Mouse (Mus musculus) layer of hippocampus, postnatal 10 days (tissue): ENCODE data around the gene Lcn2. TPM values are rescaled to one million over a fixed set of nuclear protein-coding genes. Genes with fewer than 3 reads are reported as not detected.
A peak's percentile ranks its signal among the peaks of the same experiment; 100 is the strongest.

Experiments
- DNase-seq, 2 experiments: peaks; one replicate each; pipeline ENCODE4 v3.0.0; 2021; ENCODE audit warnings: low spot score in 2 of 2
- total RNA-seq, 2 experiments: library from RNA; stranded (reverse); gene quantifications; 2 replicates each; pipeline ENCODE4 v1.2.3; 2021

Lcn2 gene
- total RNA-seq, 2 experiments from 2014 or later, result 2.4 to 2.9 TPM

GRCm38 (mm10) chr2:32413936-32414335 is 25.9 kb upstream of the Lcn2 start:
- no peak for DNase-seq

- no peak for DNase-seq
Observed at GRCm38 (mm10) chr2:32412742-32413531, 24.9 kb upstream of the Lcn2 start.

- DNase-seq, result no peak
Observed at GRCm38 (mm10) chr2:32411407-32411806, 23.4 kb upstream of the Lcn2 start.

- no peak for DNase-seq
Observed at GRCm38 (mm10) chr2:32408429-32409424, 20.7 kb upstream of the Lcn2 start.

GRCm38 (mm10) chr2:32407144-32407824 is 19.2 kb upstream of the Lcn2 start:
- no peak for DNase-seq

GRCm38 (mm10) chr2:32404663-32405062 is 16.6 kb upstream of the Lcn2 start:
- peak; percentile 98 for DNase-seq

- no peak for DNase-seq
Observed at GRCm38 (mm10) chr2:32396695-32397094, 8.6 kb upstream of the Lcn2 start.

- DNase-seq, result peak; percentile 83 to 88
Observed at GRCm38 (mm10) chr2:32395946-32396621, 8.0 kb upstream of the Lcn2 start.

GRCm38 (mm10) chr2:32395484-32395945 is 7.5 kb upstream of the Lcn2 start, which contains the start of gene Ptges2:
Gene Ptges2 (plus strand): TSS chr2:32395896.
- DNase-seq, result peak; percentile 87 to 92

GRCm38 (mm10) chr2:32394973-32395372 is 6.9 kb upstream of the Lcn2 start:
- peak; percentile 44 to 57 for DNase-seq

GRCm38 (mm10) chr2:32392063-32392462 is 4.0 kb upstream of the Lcn2 start:
- no peak for DNase-seq

- DNase-seq, result no peak
Observed at GRCm38 (mm10) chr2:32390871-32391270, 2.8 kb upstream of the Lcn2 start.

GRCm38 (mm10) chr2:32389157-32389556 is 1.1 kb upstream of the Lcn2 start:
- DNase-seq, result no peak

- no peak for DNase-seq
Observed at GRCm38 (mm10) chr2:32382689-32383088, 5.4 kb downstream of the Lcn2 start.

GRCm38 (mm10) chr2:32381775-32382223 is 6.3 kb downstream of the Lcn2 start, which contains the start of gene 1110008P14Rik:
Gene 1110008P14Rik (minus strand): TSS chr2:32381938.
- peak; percentile 86 to 92 for DNase-seq

GRCm38 (mm10) chr2:32381141-32381774 is 6.8 kb downstream of the Lcn2 start:
- peak in 1 of 2 experiments; percentile 60 for DNase-seq

- peak in 1 of 2 experiments; percentile 54 for DNase-seq
Observed at GRCm38 (mm10) chr2:32380001-32380500, 8.0 kb downstream of the Lcn2 start.

GRCm38 (mm10) chr2:32376963-32377362 is 11.1 kb downstream of the Lcn2 start:
- DNase-seq, result no peak

GRCm38 (mm10) chr2:32375317-32375940 is 12.6 kb downstream of the Lcn2 start:
- no peak for DNase-seq
